Mouse (Mus musculus): ENCODE measurements around the gene Foxk2. TPM values are rescaled to one million over a fixed set of nuclear protein-coding genes. Genes with fewer than 3 reads are reported as not detected.
"Not testable (repeated sequence)": the region's sequence is repeated elsewhere in the genome, so short reads cannot be mapped to it uniquely, and the experiment has no call there.

The Foxk2 gene
- polyA plus RNA-seq, 1 experiment from 2014 or later, result 6.2 TPM

- WGBS, result 96% methylated on average over 5 of the region's 5 CpGs
- Histone ChIP-seq H3K4me1 (replicated peaks; ENCODE audit: insufficient read depth, low read length) (no peaks in the 10 kb centered on the region), H3K9me3 (replicated peaks; ENCODE audit: low read length) (no peaks in the 10 kb centered on the region), H3K27me3 (ENCODE audit: insufficient read depth, low read length) (no peaks in the 10 kb centered on the region), H3K36me3 (ENCODE audit: insufficient read depth, low read length) (peaks cover 28% of the 10 kb centered on the region), H3K4me2 (ENCODE audit: low read length) (no peak overlapping the region), H3K4me3 (replicated peaks; ENCODE audit: low read depth, low read length) (no peak overlapping the region), H3K27ac (no peak overlapping the region), H3K9ac (ENCODE audit: low read depth, low read length) (no peak overlapping the region)
- TF ChIP-seq CTCF (IDR thresholded peaks at IDR 0.05; ENCODE audit: low read depth), result no peak
- no peak for ATAC-seq (replicated peaks; ENCODE audit: low FRiP score, low read depth)
- DNase-seq (ENCODE audit: low spot score), result no peak
Measured at GRCm38 (mm10) chr11:121326681-121327080, 66.9 kb downstream of the Foxk2 start.

GRCm38 (mm10) chr11:121328206-121328605, 68.4 kb downstream of the Foxk2 start:
- H3K27me3 ChIP-seq (ENCODE audit: insufficient read depth, low read length), result no peaks in the 10 kb centered on the region
- DNase-seq (ENCODE audit: low spot score) (no peak), ATAC-seq (replicated peaks; ENCODE audit: low FRiP score, low read depth) (no peak)
- 96% methylated on average over 9 of the region's 9 CpGs for WGBS
- H3K9me3 ChIP-seq (replicated peaks; ENCODE audit: low read length), result no peaks in the 10 kb centered on the region
- peaks cover 28% of the 10 kb centered on the region for H3K36me3 ChIP-seq (ENCODE audit: insufficient read depth, low read length)
- no peak overlapping the region for H3K4me3 ChIP-seq (replicated peaks; ENCODE audit: low read depth, low read length)
- TF ChIP-seq CTCF (IDR thresholded peaks at IDR 0.05; ENCODE audit: low read depth), result no peak
- no peaks in the 10 kb centered on the region for H3K4me1 ChIP-seq (replicated peaks; ENCODE audit: insufficient read depth, low read length)
- H3K4me2 ChIP-seq (ENCODE audit: low read length), result no peak overlapping the region
- no peak overlapping the region for H3K27ac ChIP-seq
- no peak overlapping the region for H3K9ac ChIP-seq (ENCODE audit: low read depth, low read length)

- no peak overlapping the region for H3K4me2 ChIP-seq (ENCODE audit: low read length)
- no peak for ATAC-seq (replicated peaks; ENCODE audit: low FRiP score, low read depth)
- no peak overlapping the region for H3K27ac ChIP-seq
- H3K36me3 ChIP-seq (ENCODE audit: insufficient read depth, low read length), result peaks cover 28% of the 10 kb centered on the region
- TF ChIP-seq CTCF (IDR thresholded peaks at IDR 0.05; ENCODE audit: low read depth), result no peak
- H3K9me3 ChIP-seq (replicated peaks; ENCODE audit: low read length), result no peaks in the 10 kb centered on the region
- DNase-seq (ENCODE audit: low spot score), result no peak
- no peak overlapping the region for H3K9ac ChIP-seq (ENCODE audit: low read depth, low read length)
- no peaks in the 10 kb centered on the region for H3K4me1 ChIP-seq (replicated peaks; ENCODE audit: insufficient read depth, low read length)
- H3K4me3 ChIP-seq (replicated peaks; ENCODE audit: low read depth, low read length), result no peak overlapping the region
- no peaks in the 10 kb centered on the region for H3K27me3 ChIP-seq (ENCODE audit: insufficient read depth, low read length)
Measured at GRCm38 (mm10) chr11:121328619-121329018, 68.8 kb downstream of the Foxk2 start.

- no peaks in the 10 kb centered on the region for H3K27me3 ChIP-seq (ENCODE audit: insufficient read depth, low read length)
- ATAC-seq (replicated peaks; ENCODE audit: low FRiP score, low read depth) (no peak), DNase-seq (ENCODE audit: low spot score) (no peak)
- no peaks in the 10 kb centered on the region for H3K9me3 ChIP-seq (replicated peaks; ENCODE audit: low read length)
- TF ChIP-seq CTCF (IDR thresholded peaks at IDR 0.05; ENCODE audit: low read depth), result no peak
- no peak overlapping the region for H3K4me2 ChIP-seq (ENCODE audit: low read length)
- WGBS, result 88% methylated on average over 3 of the region's 3 CpGs
- no peak overlapping the region for H3K4me3 ChIP-seq (replicated peaks; ENCODE audit: low read depth, low read length)
- peaks cover 37% of the 10 kb centered on the region for H3K36me3 ChIP-seq (ENCODE audit: insufficient read depth, low read length)
- no peak overlapping the region for H3K27ac ChIP-seq
- no peak overlapping the region for H3K9ac ChIP-seq (ENCODE audit: low read depth, low read length)
- no peaks in the 10 kb centered on the region for H3K4me1 ChIP-seq (replicated peaks; ENCODE audit: insufficient read depth, low read length)
Measured at GRCm38 (mm10) chr11:121331641-121332040, 71.9 kb downstream of the Foxk2 start.

GRCm38 (mm10) chr11:121339647-121340046, 79.9 kb downstream of the Foxk2 start:
- Histone ChIP-seq H3K27me3 (ENCODE audit: insufficient read depth, low read length) (no peaks in the 10 kb centered on the region), H3K4me1 (replicated peaks; ENCODE audit: insufficient read depth, low read length) (no peaks in the 10 kb centered on the region), H3K36me3 (ENCODE audit: insufficient read depth, low read length) (peaks cover 25% of the 10 kb centered on the region), H3K9ac (ENCODE audit: low read depth, low read length) (no peak overlapping the region), H3K4me3 (replicated peaks; ENCODE audit: low read depth, low read length) (no peak overlapping the region), H3K9me3 (replicated peaks; ENCODE audit: low read length) (no peaks in the 10 kb centered on the region), H3K27ac (no peak overlapping the region), H3K4me2 (ENCODE audit: low read length) (no peak overlapping the region)
- DNase-seq (ENCODE audit: low spot score) (no peak), ATAC-seq (replicated peaks; ENCODE audit: low FRiP score, low read depth) (no peak)
- 95% methylated on average over 1 of the region's 1 CpGs for WGBS
- no peak for TF ChIP-seq CTCF (IDR thresholded peaks at IDR 0.05; ENCODE audit: low read depth)

- DNase-seq (ENCODE audit: low spot score) (no peak), ATAC-seq (replicated peaks; ENCODE audit: low FRiP score, low read depth) (no peak)
- no peak for TF ChIP-seq CTCF (IDR thresholded peaks at IDR 0.05; ENCODE audit: low read depth)
- Histone ChIP-seq H3K27me3 (ENCODE audit: insufficient read depth, low read length) (no peaks in the 10 kb centered on the region), H3K9me3 (replicated peaks; ENCODE audit: low read length) (no peaks in the 10 kb centered on the region), H3K4me2 (ENCODE audit: low read length) (no peak overlapping the region), H3K27ac (no peak overlapping the region), H3K4me3 (replicated peaks; ENCODE audit: low read depth, low read length) (no peak overlapping the region), H3K9ac (ENCODE audit: low read depth, low read length) (no peak overlapping the region), H3K36me3 (ENCODE audit: insufficient read depth, low read length) (peaks cover 22% of the 10 kb centered on the region), H3K4me1 (replicated peaks; ENCODE audit: insufficient read depth, low read length) (no peaks in the 10 kb centered on the region)
- WGBS, result 83% methylated on average over 1 of the region's 1 CpGs
Measured at GRCm38 (mm10) chr11:121340287-121340686, 80.5 kb downstream of the Foxk2 start.

DNA sequence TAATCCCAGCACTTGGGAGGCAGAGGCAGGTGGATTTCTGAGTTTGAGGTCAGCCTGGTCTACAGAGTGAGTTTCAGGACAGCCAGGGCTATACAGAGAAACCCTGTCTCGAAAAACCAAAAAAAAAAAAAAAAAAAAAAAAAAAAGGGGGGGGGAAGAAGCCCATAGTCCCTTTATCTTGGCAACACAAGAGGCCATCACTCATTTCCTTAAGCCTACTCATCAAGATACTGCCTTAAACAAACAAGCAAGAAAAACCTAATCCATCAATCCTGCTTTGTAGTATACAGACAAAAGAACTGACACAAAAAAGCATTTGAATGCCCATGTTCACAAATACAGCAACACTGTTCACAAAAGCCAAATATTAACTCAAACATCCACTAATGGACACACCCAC, 82.6 kb downstream of the Foxk2 start:
- not testable (repeated sequence) for H3K27me3 ChIP-seq (ENCODE audit: insufficient read depth, low read length); H3K4me3 ChIP-seq (replicated peaks; ENCODE audit: low read depth, low read length); H3K27ac ChIP-seq; H3K9ac ChIP-seq (ENCODE audit: low read depth, low read length); ATAC-seq (replicated peaks; ENCODE audit: low FRiP score, low read depth); H3K4me1 ChIP-seq (replicated peaks; ENCODE audit: insufficient read depth, low read length); H3K4me2 ChIP-seq (ENCODE audit: low read length); DNase-seq (ENCODE audit: low spot score); H3K9me3 ChIP-seq (replicated peaks; ENCODE audit: low read length)
- peaks cover 13% of the 10 kb centered on the region for H3K36me3 ChIP-seq (ENCODE audit: insufficient read depth, low read length)
- no CpG with 5 or more reads among the region's 1 CpGs for WGBS
